Mouse (Mus musculus): ENCODE measurements around the gene Mettl16. TPM values are rescaled to one million over a fixed set of nuclear protein-coding genes. Genes with fewer than 3 reads are reported as not detected.
A peak's percentile ranks its signal among the peaks of the same experiment; 100 is the strongest.

Gene Mettl16
- polyA plus RNA-seq, 1 experiment from 2014 or later = 47.5 TPM

- Histone ChIP-seq H3K4me3 (peak overlapping the region; percentile 69), H3K4me1 (replicated peaks) (peaks cover 82% of the 10 kb centered on the region), H3K9me3 (no peaks in the 10 kb centered on the region), H3K27ac (peak overlapping the region; percentile 96), H3K36me3 (peaks cover 39% of the 10 kb centered on the region), H3K27me3 (ENCODE audit: insufficient read depth, poor library complexity, severe bottlenecking) (0 out of 2 replicates have a peak, but pooled peaks cover 10% of the 10 kb centered on the region)
- WGBS = 51% methylated on average over 16 of the region's 16 CpGs
- no peak for DNase-seq (ENCODE audit: low spot score)
Observed at GRCm38 (mm10) chr11:74837056-74837693, 66.5 kb downstream of the Mettl16 start.

- Histone ChIP-seq H3K27ac (peak overlapping the region; percentile 96), H3K4me3 (peak overlapping the region; percentile 69), H3K27me3 (ENCODE audit: insufficient read depth, poor library complexity, severe bottlenecking) (0 out of 2 replicates have a peak, but pooled peaks cover 10% of the 10 kb centered on the region), H3K36me3 (peaks cover 45% of the 10 kb centered on the region), H3K9me3 (no peaks in the 10 kb centered on the region), H3K4me1 (replicated peaks) (peaks cover 81% of the 10 kb centered on the region)
- WGBS = 1% methylated on average over 54 of the region's 54 CpGs
- peak; percentile 79 for DNase-seq (ENCODE audit: low spot score)
Observed at GRCm38 (mm10) chr11:74837694-74838431, 67.2 kb downstream of the Mettl16 start.

GRCm38 (mm10) chr11:74838441-74838840 is 67.8 kb downstream of the Mettl16 start:
- peak; percentile 92 for DNase-seq (ENCODE audit: low spot score)
- H3K27me3 ChIP-seq (ENCODE audit: insufficient read depth, poor library complexity, severe bottlenecking) = 0 out of 2 replicates have a peak, but pooled peaks cover 10% of the 10 kb centered on the region
- H3K9me3 ChIP-seq = no peaks in the 10 kb centered on the region
- 0% methylated on average over 35 of the region's 35 CpGs for WGBS
- peaks cover 81% of the 10 kb centered on the region for H3K4me1 ChIP-seq (replicated peaks)
- peak overlapping the region; percentile 96 for H3K27ac ChIP-seq
- peak overlapping the region; percentile 69 for H3K4me3 ChIP-seq
- peaks cover 51% of the 10 kb centered on the region for H3K36me3 ChIP-seq

- Histone ChIP-seq H3K27ac (peak overlapping the region; percentile 96), H3K36me3 (peaks cover 57% of the 10 kb centered on the region), H3K4me1 (replicated peaks) (peaks cover 78% of the 10 kb centered on the region), H3K27me3 (ENCODE audit: insufficient read depth, poor library complexity, severe bottlenecking) (0 out of 2 replicates have a peak, but pooled peaks cover 10% of the 10 kb centered on the region), H3K9me3 (no peaks in the 10 kb centered on the region), H3K4me3 (peak overlapping the region; percentile 69)
- WGBS = 50% methylated on average over 6 of the region's 6 CpGs
- no peak for DNase-seq (ENCODE audit: low spot score)
Observed at GRCm38 (mm10) chr11:74838971-74839370, 68.3 kb downstream of the Mettl16 start.

- no peak for DNase-seq (ENCODE audit: low spot score)
- H3K9me3 ChIP-seq = peaks cover 4% of the 10 kb centered on the region; the same call in 1 of the 2 replicates
- 91% methylated on average over 19 of the region's 19 CpGs for WGBS
- H3K27me3 ChIP-seq (ENCODE audit: insufficient read depth, poor library complexity, severe bottlenecking) = 0 out of 2 replicates have a peak, but pooled peaks cover 10% of the 10 kb centered on the region
- H3K36me3 ChIP-seq = peaks cover 68% of the 10 kb centered on the region
- H3K27ac ChIP-seq = no peak overlapping the region
- no peak overlapping the region for H3K4me3 ChIP-seq
- H3K4me1 ChIP-seq (replicated peaks) = peaks cover 67% of the 10 kb centered on the region
Observed at GRCm38 (mm10) chr11:74839860-74840715, 69.5 kb downstream of the Mettl16 start.

- 91% methylated on average over 8 of the region's 8 CpGs for WGBS
Observed at GRCm38 (mm10) chr11:74840739-74841138, 70.1 kb downstream of the Mettl16 start.

GRCm38 (mm10) chr11:74841366-74841765 is 70.7 kb downstream of the Mettl16 start:
- H3K4me3 ChIP-seq = no peak overlapping the region
- H3K4me1 ChIP-seq (replicated peaks) = peaks cover 56% of the 10 kb centered on the region
- peaks cover 72% of the 10 kb centered on the region for H3K36me3 ChIP-seq
- WGBS = 73% methylated on average over 9 of the region's 9 CpGs
- peaks cover 9% of the 10 kb centered on the region; the same call in 1 of the 2 replicates for H3K9me3 ChIP-seq
- H3K27me3 ChIP-seq (ENCODE audit: insufficient read depth, poor library complexity, severe bottlenecking) = 0 out of 2 replicates have a peak, but pooled peaks cover 6% of the 10 kb centered on the region
- H3K27ac ChIP-seq = peak overlapping the region; percentile 59; the same call in 1 of the 2 replicates
- DNase-seq (ENCODE audit: low spot score) = no peak

More at GRCm38 (mm10) chr11:74840739-74841138, 70.1 kb downstream of the Mettl16 start:
- Histone ChIP-seq H3K27me3 (ENCODE audit: insufficient read depth, poor library complexity, severe bottlenecking) (0 out of 2 replicates have a peak, but pooled peaks cover 10% of the 10 kb centered on the region), H3K4me3 (no peak overlapping the region), H3K27ac (no peak overlapping the region), H3K36me3 (peaks cover 74% of the 10 kb centered on the region), H3K9me3 (peaks cover 9% of the 10 kb centered on the region; the same call in 1 of the 2 replicates), H3K4me1 (replicated peaks) (peaks cover 63% of the 10 kb centered on the region)
- DNase-seq (ENCODE audit: low spot score) = no peak

GRCm38 (mm10) chr11:74842045-74842444 is 71.4 kb downstream of the Mettl16 start:
- 87% methylated on average over 13 of the region's 13 CpGs for WGBS

GRCm38 (mm10) chr11:74842656-74843434 is 72.2 kb downstream of the Mettl16 start:
- 92% methylated on average over 22 of the region's 22 CpGs for WGBS
- Histone ChIP-seq H3K27me3 (ENCODE audit: insufficient read depth, poor library complexity, severe bottlenecking) (no peaks in the 10 kb centered on the region), H3K4me3 (0 out of 2 replicates have a peak overlapping the region, but pooled peaks have one; percentile 11), H3K9me3 (peaks cover 9% of the 10 kb centered on the region; the same call in 1 of the 2 replicates), H3K4me1 (replicated peaks) (peaks cover 45% of the 10 kb centered on the region), H3K36me3 (peaks cover 65% of the 10 kb centered on the region), H3K27ac (peak overlapping the region; percentile 45; the same call in 1 of the 2 replicates)
- no peak for DNase-seq (ENCODE audit: low spot score)

More at GRCm38 (mm10) chr11:74842045-74842444, 71.4 kb downstream of the Mettl16 start:
- Histone ChIP-seq H3K4me3 (no peak overlapping the region), H3K36me3 (peaks cover 66% of the 10 kb centered on the region), H3K9me3 (peaks cover 9% of the 10 kb centered on the region; the same call in 1 of the 2 replicates), H3K27ac (no peak overlapping the region), H3K27me3 (ENCODE audit: insufficient read depth, poor library complexity, severe bottlenecking) (no peaks in the 10 kb centered on the region), H3K4me1 (replicated peaks) (peaks cover 50% of the 10 kb centered on the region)
- no peak for DNase-seq (ENCODE audit: low spot score)

GRCm38 (mm10) chr11:74843435-74843714 is 72.7 kb downstream of the Mettl16 start:
- WGBS = 85% methylated on average over 2 of the region's 2 CpGs
- Histone ChIP-seq H3K36me3 (peaks cover 65% of the 10 kb centered on the region), H3K4me3 (0 out of 2 replicates have a peak overlapping the region, but pooled peaks have one; percentile 11), H3K27ac (no peak overlapping the region), H3K9me3 (peaks cover 9% of the 10 kb centered on the region; the same call in 1 of the 2 replicates), H3K27me3 (ENCODE audit: insufficient read depth, poor library complexity, severe bottlenecking) (no peaks in the 10 kb centered on the region), H3K4me1 (replicated peaks) (peaks cover 45% of the 10 kb centered on the region)
- no peak for DNase-seq (ENCODE audit: low spot score)

- peaks cover 65% of the 10 kb centered on the region for H3K36me3 ChIP-seq
- 63% methylated on average over 5 of the region's 5 CpGs for whole genome bisulfite sequencing
- peaks cover 45% of the 10 kb centered on the region for H3K4me1 ChIP-seq (replicated peaks)
- DNase-seq (ENCODE audit: low spot score) = no peak
- no peak overlapping the region for H3K27ac ChIP-seq
- peaks cover 9% of the 10 kb centered on the region; the same call in 1 of the 2 replicates for H3K9me3 ChIP-seq
- H3K27me3 ChIP-seq (ENCODE audit: insufficient read depth, poor library complexity, severe bottlenecking) = no peaks in the 10 kb centered on the region
- H3K4me3 ChIP-seq = no peak overlapping the region
Observed at GRCm38 (mm10) chr11:74843761-74844160, 73.1 kb downstream of the Mettl16 start.
